ENCODE assay signal across 24 mouse cellular contexts in genomic region chr4:128909378-128909831, GRCm38 (mm10). TPM values are rescaled to one million over a fixed set of nuclear protein-coding genes. Genes with fewer than 3 reads are reported as not detected.
DNase-seq lines count a peak whose midpoint lies in the region; ATAC-seq lines count a peak whose summit lies in the region.
"Had no signal": no experiment of that assay in that cellular context is flagged by ENCODE, and none has a peak within 500 bp of the region (broad histone marks: within the 10 kb centered on the region; RNA-seq: fewer than 3 reads in every experiment).

No protein-coding gene starts in this region.

- no peak overlapping the region for H3K27ac ChIP-seq in liver, embryonic 12.5 days
- H3K27ac ChIP-seq: embryonic facial prominence, embryonic 12.5 days; forebrain, embryonic 13.5 days; heart, embryonic 15.5 days; limb, embryonic 12.5 days; liver, embryonic 13.5 days; midbrain, embryonic 12.5 days; neural tube, embryonic 13.5 days; stomach, embryonic 15.5 days had no signal

- no peaks in the 10 kb centered on the region for H3K36me3 ChIP-seq in liver, embryonic 12.5 days
- H3K36me3 ChIP-seq: heart, embryonic 15.5 days; liver, embryonic 13.5 days; stomach, embryonic 15.5 days had no signal

- 73% methylated on average over 14 of the region's 14 CpGs for WGBS in liver, embryonic 12.5 days (ENCODE audit: insufficient replicate concordance)

- peaks cover 34% of the 10 kb centered on the region for H3K27me3 ChIP-seq in liver, embryonic 12.5 days (replicated peaks)
- H3K27me3 ChIP-seq: embryonic facial prominence, embryonic 12.5 days; forebrain, embryonic 13.5 days; limb, embryonic 12.5 days; liver, embryonic 13.5 days; neural tube, embryonic 13.5 days; stomach, embryonic 15.5 days had no signal

- peak; percentile 17; the same call in 1 of the 2 replicates for ATAC-seq in liver, embryonic 12.5 days

- no peaks in the 10 kb centered on the region for H3K9me3 ChIP-seq in liver, embryonic 12.5 days (replicated peaks)
- H3K9me3 ChIP-seq: embryonic facial prominence, embryonic 12.5 days; forebrain, embryonic 13.5 days; heart, embryonic 15.5 days; limb, embryonic 12.5 days; liver, embryonic 13.5 days; midbrain, embryonic 12.5 days; neural tube, embryonic 13.5 days; stomach, embryonic 15.5 days had no signal

- H3K4me3 ChIP-seq in liver, embryonic 12.5 days, result no peak overlapping the region
- H3K4me3 ChIP-seq: embryonic facial prominence, embryonic 12.5 days; erythroblast, embryonic 14.5 days; forebrain, embryonic 13.5 days; heart, embryonic 15.5 days; limb, embryonic 12.5 days; liver, embryonic 13.5 days; midbrain, embryonic 12.5 days; myocyte; neural tube, embryonic 13.5 days; stomach, embryonic 15.5 days had no signal

- DNase-seq in liver, result no peak
- DNase-seq in cerebellum, adult 11-12 months, result peak; percentile 75
- DNase-seq in cerebellum, adult 9-11 months, result peak; percentile 76
- DNase-seq in retina, postnatal 1 day, result peak; percentile 71
- no peak for DNase-seq in adrenal gland, postnatal 36 days
- no peak for DNase-seq in urinary bladder, postnatal 4 days (ENCODE audit: low spot score in 2 of 2)
- DNase-seq: adrenal gland, adult 8-10 months; B cell, adult 2 months; kidney, adult 11 months; kidney, postnatal 14 days; liver, embryonic 13.5 days; lung, adult 2 months; lung, postnatal 14 days; thymus, postnatal 25 days had no signal

- H3K4me2 ChIP-seq in liver, embryonic 12.5 days, result no peak overlapping the region
- H3K4me2 ChIP-seq: embryonic facial prominence, embryonic 12.5 days; forebrain, embryonic 13.5 days; heart, embryonic 15.5 days; limb, embryonic 12.5 days; liver, embryonic 13.5 days; midbrain, embryonic 12.5 days; neural tube, embryonic 13.5 days; stomach, embryonic 15.5 days had no signal

- no peaks in the 10 kb centered on the region for H3K4me1 ChIP-seq in liver, embryonic 12.5 days
- H3K4me1 ChIP-seq: liver, embryonic 13.5 days had no signal

- H3K9ac ChIP-seq in liver, embryonic 12.5 days, result no peak overlapping the region
- H3K9ac ChIP-seq: embryonic facial prominence, embryonic 12.5 days; forebrain, embryonic 13.5 days; heart, embryonic 15.5 days; limb, embryonic 12.5 days; liver, embryonic 13.5 days; midbrain, embryonic 12.5 days; neural tube, embryonic 13.5 days; stomach, embryonic 15.5 days had no signal

RNA-seq across cellular contexts. Expression of gene Trim62, which starts 26.0 kb away (rescaled TPM):
- 1.3 and 1.8 TPM in 2 replicates for polyA plus RNA-seq in liver, embryonic 12.5 days (2016; fragmentation: Nextera tagmentation; extraction: Ambion mirVana)
- total RNA-seq in adrenal gland, postnatal 36 days (2021), result 10 to 100 TPM in 1 of 2 experiments, 1 to 10 TPM in 1; 8.1 to 12.0 TPM
- polyA plus RNA-seq: erythroblast, embryonic 14.5 days had no signal

RNA-seq across cellular contexts. Expression of gene Azin2, which starts 52.8 kb away (rescaled TPM):
- 2.0 and 2.5 TPM in 2 replicates for polyA plus RNA-seq in liver, embryonic 12.5 days (2016; fragmentation: Nextera tagmentation; extraction: Ambion mirVana)
- total RNA-seq in adrenal gland, postnatal 36 days (2021), result 10 to 100 TPM; 51.6 to 70.4 TPM
- polyA plus RNA-seq: erythroblast, embryonic 14.5 days had no signal

Comparison
In these comparisons a context has a peak if more than half of its experiments do, and no peak if none do; other contexts are left out.
1. DNase-seq: peak in cerebellum, adult 11-12 months (single experiment), cerebellum, adult 9-11 months (single experiment) and retina, postnatal 1 day (single experiment); none in liver (single experiment), adrenal gland, postnatal 36 days (0 of 2) and urinary bladder, postnatal 4 days (0 of 2).